Mouse (Mus musculus) gonadal fat pad, adult 2 months (tissue): ENCODE data around the gene B2m. TPM values are rescaled to one million over a fixed set of nuclear protein-coding genes. Genes with fewer than 3 reads are reported as not detected.
A peak's percentile ranks its signal among the peaks of the same experiment; 100 is the strongest.

ENCODE experiments used
- DNase-seq: peaks from one replicate; pipeline ENCODE4 v3.0.0-alpha.2; 2012; ENCODE audit warnings: low read depth
- polyA plus RNA-seq: library from polyadenylated mRNA; depleted of rRNA; stranded (reverse); fragments of >200 nt; gene quantifications from 2 replicates; pipeline ENCODE4 v1.2.3, GENCODE M21; 2012

Gene B2m
- polyA plus RNA-seq, 1 experiment: 1,419 TPM

GRCm38 (mm10) chr2:122149716-122150115 lies 2.2 kb downstream of the B2m start:
- DNase-seq: no peak

DNA sequence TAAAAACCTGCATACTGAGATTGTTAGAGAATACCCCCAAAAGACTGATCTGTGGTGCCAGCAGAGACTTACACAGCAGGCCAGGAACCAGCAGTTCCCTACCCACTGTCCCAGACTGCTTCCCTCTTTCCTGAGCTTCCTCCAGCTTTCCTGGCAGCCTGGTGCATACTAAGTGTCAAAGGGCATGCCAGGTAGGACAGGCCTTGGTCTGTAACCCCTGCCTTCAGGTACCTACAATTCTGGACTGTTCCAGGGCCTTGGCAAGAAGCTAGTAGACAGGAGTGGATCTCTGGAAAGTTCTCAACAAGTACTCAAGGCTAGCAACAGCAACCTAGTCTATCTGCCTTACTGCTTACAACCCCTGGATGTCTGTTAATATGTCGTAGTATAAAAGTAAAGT lies 3.7 kb downstream of the B2m start:
- no peak for DNase-seq

- DNase-seq: no peak
These were observed 5.4 kb downstream of the B2m start for GRCm38 (mm10) chr2:122152850-122153249.

- DNase-seq: no peak
These were observed 6.3 kb downstream of the B2m start for GRCm38 (mm10) chr2:122153681-122154365.

DNA sequence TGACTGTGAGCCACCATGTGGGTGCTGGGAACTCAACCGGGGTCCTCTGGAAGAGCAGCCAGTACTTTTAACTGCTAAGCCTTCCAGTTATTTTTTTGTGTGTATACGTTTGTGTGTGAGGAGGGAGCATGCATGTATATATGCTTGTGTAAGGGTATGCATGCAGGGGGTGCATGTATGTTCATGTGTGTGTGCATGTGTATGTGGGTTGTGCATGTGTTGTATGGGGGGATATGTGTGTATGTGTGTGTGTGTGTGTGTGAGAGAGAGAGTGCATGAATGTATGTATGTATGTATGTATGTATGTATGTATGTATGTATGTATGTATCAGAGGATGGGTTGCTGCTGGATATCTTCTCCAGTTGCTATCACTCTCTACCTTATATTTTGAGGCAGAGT lies 7.0 kb downstream of the B2m start:
- no peak for DNase-seq

GRCm38 (mm10) chr2:122155292-122155691 lies 7.8 kb downstream of the B2m start:
- DNase-seq: no peak

GRCm38 (mm10) chr2:122156051-122156700 lies 8.7 kb downstream of the B2m start:
- no peak for DNase-seq

DNA sequence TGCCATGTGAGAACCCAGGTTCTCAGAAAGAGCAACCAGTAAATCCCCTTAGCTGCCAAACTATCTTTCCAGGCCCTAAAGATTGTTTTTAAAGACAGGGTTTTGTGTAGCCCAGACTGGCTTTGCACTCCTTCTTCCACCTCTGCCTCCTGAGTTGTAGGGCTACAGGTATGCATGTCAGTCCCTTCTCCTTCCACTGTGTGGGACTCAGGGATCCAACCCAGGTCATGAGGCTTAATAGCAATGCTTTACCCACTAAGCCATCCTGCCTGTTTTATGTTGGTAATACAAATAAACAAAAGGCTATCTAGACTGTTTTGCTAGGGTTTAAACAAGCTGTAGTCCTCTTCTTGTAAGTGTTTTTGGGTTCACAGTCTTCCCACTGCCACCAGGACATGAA lies 10.1 kb downstream of the B2m start:
- DNase-seq: no peak

- DNase-seq: no peak
These were observed 10.9 kb downstream of the B2m start for GRCm38 (mm10) chr2:122158362-122158802.

- DNase-seq: no peak
These were observed 12.2 kb downstream of the B2m start for GRCm38 (mm10) chr2:122159667-122160066.

- DNase-seq: no peak
These were observed 13.2 kb downstream of the B2m start, which contains the start of gene Trim69 for GRCm38 (mm10) chr2:122160680-122161079. Gene Trim69 (plus strand): TSS chr2:122160700.

DNA sequence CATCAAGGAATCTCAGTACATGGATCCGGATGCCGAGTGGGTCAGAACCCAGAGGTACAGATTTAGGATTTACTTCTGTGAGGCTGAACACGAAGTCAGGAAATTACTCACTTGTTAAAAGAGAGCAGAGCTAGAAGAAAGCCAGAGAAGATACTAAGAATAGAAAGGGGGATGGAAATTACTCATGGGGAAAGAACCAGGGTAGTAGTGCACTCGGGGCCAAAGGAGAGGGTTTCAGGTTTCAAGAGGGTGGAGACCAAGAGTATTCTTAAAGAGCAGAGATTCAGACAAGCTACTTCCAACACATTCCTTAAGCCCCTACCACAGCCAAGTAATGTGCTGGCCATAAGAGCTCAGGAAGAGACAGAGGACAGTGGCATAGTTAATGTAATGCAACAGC lies 14.1 kb downstream of the B2m start:
- DNase-seq: no peak

GRCm38 (mm10) chr2:122162529-122162928 lies 15.0 kb downstream of the B2m start:
- no peak for DNase-seq

- DNase-seq: no peak
These were observed 16.1 kb downstream of the B2m start for GRCm38 (mm10) chr2:122163430-122164195.

DNA sequence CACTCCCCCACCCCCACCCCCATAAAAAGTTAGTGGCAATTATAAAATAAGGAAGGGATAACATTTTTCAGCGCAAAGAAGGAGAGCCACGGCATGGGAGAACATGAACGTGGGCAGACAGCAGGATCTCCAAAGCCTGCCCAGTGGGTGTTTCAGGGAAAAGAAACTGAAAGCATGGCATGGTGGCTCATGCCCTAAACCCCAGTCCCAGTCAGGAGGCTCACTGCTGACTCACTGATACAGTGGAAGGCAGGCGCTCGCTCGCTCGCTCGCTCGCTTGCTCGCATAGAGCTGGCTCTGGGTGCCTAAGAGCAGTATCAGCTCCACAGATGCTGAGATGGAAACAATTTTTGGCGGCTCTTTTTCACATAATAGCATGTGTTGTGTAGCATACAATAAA lies 16.8 kb downstream of the B2m start:
- no peak for DNase-seq

DNA sequence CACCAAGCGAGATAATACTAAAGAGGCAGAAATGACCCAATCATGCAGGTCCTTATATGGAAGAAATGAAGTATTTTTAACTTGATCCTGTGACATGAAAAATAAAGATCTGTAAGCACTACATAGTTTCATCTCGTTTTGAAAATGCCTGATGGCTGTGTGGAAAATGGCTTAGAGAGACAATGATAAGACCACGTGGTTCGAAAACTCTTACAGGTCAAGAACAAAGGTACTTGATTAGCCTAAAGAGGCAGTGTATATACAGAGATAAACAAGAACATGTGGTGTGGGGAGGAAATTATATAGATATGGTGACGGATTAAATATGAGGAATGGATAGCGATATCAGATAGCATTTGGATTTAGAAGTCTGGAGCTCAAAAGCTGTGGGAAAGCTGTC lies 23.8 kb downstream of the B2m start:
- DNase-seq: no peak

DNA sequence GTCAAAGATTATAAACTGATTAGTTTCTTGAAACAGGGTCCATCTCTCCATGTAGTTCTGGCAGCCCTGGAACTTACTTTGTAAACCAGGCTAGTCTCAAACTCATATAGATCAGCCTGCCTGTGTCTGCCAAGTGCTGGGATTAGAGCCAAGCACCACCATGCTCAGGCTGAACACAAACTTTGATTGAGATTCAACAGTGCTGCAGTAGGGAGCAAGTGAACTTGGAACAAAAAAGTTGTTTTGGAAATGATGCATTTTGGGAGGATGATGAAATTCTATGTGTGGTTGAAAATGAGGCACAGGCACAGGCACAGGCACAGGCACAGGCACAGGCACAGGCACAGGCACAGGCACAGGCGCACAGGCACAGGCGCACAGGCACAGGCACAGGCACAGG lies 24.7 kb downstream of the B2m start:
- no peak for DNase-seq

GRCm38 (mm10) chr2:122180051-122180822 lies 32.8 kb downstream of the B2m start:
- DNase-seq: no peak

- DNase-seq: no peak
These were observed 37.6 kb downstream of the B2m start for GRCm38 (mm10) chr2:122185086-122185485.

- no peak for DNase-seq
These were observed 38.6 kb downstream of the B2m start, which contains the start of the genes Patl2 and Terb2 for GRCm38 (mm10) chr2:122186106-122186505. Gene Patl2 (minus strand): TSS chr2:122186189. Gene Terb2 (plus strand): TSS chr2:122186272.

DNA sequence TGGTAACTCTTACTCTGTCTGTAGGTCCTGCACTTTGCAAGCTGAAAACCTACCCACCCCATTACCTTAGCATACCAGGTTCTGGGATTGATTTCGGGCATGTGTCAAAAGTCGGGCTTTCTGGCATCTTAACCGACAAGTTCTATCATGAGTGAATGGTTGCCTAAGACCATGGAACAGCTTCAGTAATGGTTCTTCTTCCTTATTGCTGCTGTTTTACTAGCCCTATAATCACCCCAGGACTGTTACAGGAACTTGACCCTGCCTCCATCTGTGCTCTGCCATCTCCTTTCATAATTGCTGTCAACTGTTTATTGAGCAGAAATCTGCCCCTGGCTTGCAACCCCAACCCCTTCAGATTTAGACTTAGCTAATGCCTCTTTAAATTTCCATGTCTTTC lies 39.3 kb downstream of the B2m start:
- peak; percentile 62 for DNase-seq

DNA sequence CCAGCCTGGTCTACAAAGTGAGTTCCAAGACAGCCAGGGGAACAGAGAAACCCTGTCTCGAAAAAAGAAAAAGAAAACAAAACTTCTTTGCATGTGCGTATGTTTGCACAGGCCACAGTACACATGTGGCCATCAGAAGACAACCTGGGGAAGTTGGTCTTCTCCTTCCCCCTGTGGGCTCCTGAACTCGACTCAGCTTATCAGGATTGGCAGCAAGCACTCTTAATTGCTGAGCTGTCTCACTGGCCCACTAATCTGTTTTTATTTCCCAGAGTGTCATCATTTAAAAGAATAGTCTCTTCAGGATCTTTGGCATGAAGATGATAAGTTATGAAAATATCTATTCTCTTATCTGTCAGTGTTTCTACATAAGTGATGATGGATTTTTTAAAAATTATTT lies 44.4 kb downstream of the B2m start:
- no peak for DNase-seq
